Mouse (Mus musculus) midbrain, embryonic 10.5 days (tissue): ENCODE data around the gene Cys1. TPM values are rescaled to one million over a fixed set of nuclear protein-coding genes. Genes with fewer than 3 reads are reported as not detected.
"Not testable (repeated sequence)": the region's sequence is repeated elsewhere in the genome, so short reads cannot be mapped to it uniquely, and the experiment has no call there.

Source experiments
- DNase-seq: peaks from one replicate; pipeline ENCODE4 v3.0.0-alpha.2; 2017; ENCODE audit warnings: low spot score
- H3K27ac ChIP-seq: fragments of 300-500 bp; sonication (generic); replicated peaks from 2 replicates; pipeline ENCODE4 v1.5.1; 2016; ENCODE audit warnings: mild to moderate bottlenecking
- H3K27me3 ChIP-seq: fragments of 300-500 bp; sonication (generic); 2 replicates; pipeline ENCODE4 v1.6.1; 2016; ENCODE audit warnings: low read depth, mild to moderate bottlenecking; ENCODE audit not compliant: poor library complexity, severe bottlenecking
- H3K36me3 ChIP-seq: fragments of 300-500 bp; sonication (generic); 2 replicates; pipeline ENCODE4 v1.6.1; 2016; ENCODE audit warnings: mild to moderate bottlenecking, moderate library complexity
- H3K4me1 ChIP-seq: fragments of 300-500 bp; sonication (generic); 2 replicates; pipeline ENCODE4 v1.6.1; 2016
- H3K4me3 ChIP-seq: fragments of 300-500 bp; sonication (generic); 2 replicates; pipeline ENCODE4 v1.5.1; 2016; ENCODE audit warnings: mild to moderate bottlenecking, moderate library complexity
- H3K9me3 ChIP-seq: fragments of 300-500 bp; sonication (generic); replicated peaks from 2 replicates; pipeline ENCODE4 v1.6.1; 2016; ENCODE audit warnings: mild to moderate bottlenecking
- WGBS: fragments of 180-500 bp; shearing (Covaris S2); methylation state at CpG from one replicate; pipeline ENCODE4 v1.1.7; 2016; 5-methylcytosine and 5-hydroxymethylcytosine counted together
- polyA plus RNA-seq: library from polyadenylated mRNA; unstranded; fragments of >200 nt; fragmentation: Nextera tagmentation; extraction: Ambion mirVana; gene quantifications from 2 replicates; pipeline ENCODE4 v1.2.1, GENCODE M21; 2016

Cys1 gene
- polyA plus RNA-seq, 1 experiment from 2014 or later, result 0.49 TPM

DNA sequence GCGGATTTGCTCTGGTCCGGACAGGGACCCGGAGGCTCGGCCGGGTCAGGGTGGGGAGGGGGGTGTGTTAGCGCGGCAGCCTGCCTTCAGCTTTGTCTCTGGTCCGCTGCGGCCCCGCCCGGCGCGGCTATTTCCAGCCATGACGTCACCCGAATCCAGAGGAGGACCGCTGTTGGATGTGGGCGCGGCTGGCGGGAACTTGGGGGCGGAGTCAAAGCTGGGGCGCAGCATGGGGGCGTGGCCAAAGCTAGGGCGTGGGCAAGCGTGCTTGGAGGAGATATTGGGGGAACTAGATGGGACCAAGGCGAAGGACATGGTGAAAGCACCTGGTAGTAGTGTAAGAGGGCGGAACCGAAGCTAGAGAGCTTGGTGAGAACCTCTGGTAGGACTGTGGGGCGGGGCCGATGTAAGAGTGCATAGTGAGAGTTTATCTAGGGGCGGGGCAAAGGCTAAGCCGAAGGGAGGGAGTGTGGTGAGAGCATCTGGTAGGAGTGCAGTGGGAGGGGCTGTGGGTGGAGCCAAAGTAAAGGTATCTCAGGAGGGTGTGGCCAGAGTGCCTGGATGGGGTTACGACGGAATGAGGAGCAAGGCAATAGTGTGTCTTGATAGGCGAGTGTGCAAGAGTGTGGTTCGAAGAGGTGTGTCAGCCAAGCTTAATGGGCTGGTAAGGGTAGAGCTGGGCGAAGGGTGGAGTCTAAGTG, 29.8 kb downstream of the Cys1 start:
- Histone ChIP-seq H3K36me3 (peaks cover 36% of the 10 kb centered on the region), H3K4me1 (peaks cover 53% of the 10 kb centered on the region), H3K9me3 (no peaks in the 10 kb centered on the region), H3K27me3 (peaks cover 18% of the 10 kb centered on the region), H3K27ac (peak overlapping the region; percentile 99), H3K4me3 (peak overlapping the region; percentile 93)
- peak; percentile 96 for DNase-seq
- WGBS, result under 1% methylated on average over 36 of the region's 36 CpGs

DNA sequence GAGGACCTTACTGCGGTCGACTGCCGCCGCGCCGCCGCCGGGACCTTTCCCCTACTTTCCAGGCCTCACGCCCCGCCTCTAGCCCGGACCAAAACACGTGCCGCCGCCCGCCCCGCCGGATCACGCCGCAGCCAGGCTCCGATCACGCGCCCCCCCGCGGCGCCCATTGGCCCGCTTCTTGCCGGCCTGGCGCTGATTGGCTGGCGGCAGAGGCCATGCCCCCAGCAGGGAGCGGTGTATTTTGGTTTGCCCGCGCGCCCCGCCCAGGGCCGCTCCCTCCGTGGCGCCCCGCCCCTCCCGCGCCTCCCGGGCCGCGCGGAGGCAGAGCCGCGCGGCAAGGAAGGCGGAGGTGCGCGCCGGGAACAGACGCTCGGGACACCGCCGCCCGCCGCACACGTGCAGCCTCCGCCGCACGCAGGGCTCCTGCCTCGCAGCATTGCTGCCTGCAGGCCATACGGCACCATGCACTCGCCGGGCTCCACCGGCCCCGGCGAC, 30.5 kb downstream of the Cys1 start, which contains the start of gene Klf11:
Gene Klf11 (plus strand): TSS at position 212 of the 495 bp plus-strand sequence.
- WGBS, result under 1% methylated on average over 68 of the region's 68 CpGs
- DNase-seq, result peak; percentile 99
- H3K36me3 ChIP-seq, result peaks cover 29% of the 10 kb centered on the region
- peak within 1 kb of the TSS; percentile 93 for H3K4me3 ChIP-seq
- H3K27ac ChIP-seq, result peak within 1 kb of the TSS; percentile 99
- H3K4me1 ChIP-seq, result peaks cover 46% of the 10 kb centered on the region
- H3K27me3 ChIP-seq, result peaks cover 18% of the 10 kb centered on the region
- no peaks in the 10 kb centered on the region for H3K9me3 ChIP-seq

DNA sequence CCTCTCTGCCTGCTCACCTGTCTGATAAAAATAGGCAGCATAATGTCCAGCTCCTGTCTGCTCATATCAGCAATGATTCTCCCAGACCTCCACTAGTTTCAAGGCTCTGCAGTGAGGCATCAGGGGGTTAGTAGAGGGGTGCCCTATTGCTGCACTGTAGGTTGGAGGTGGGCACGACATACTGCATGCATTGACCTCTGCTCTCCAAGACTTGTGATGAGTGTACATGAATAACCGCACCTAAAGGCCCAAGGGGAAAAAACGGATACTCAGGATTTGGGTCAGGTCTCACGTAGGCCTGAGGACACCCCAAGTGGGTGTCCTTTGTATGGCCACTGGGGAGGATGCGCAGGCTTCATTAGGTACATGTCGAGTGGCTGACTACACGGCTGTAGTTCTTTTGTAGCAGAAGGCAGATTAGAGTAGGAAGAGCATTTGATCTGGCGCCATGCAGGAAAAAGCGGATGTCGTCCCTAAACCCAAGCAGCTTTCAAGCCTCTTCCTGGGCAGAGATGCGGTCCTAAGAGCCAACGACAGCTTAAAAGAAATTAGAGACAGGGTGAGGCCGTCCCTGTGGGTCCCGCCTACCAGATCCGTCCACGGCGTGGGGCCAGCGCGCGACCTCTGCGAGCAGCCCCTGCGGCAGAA, 31.1 kb downstream of the Cys1 start:
- peaks cover 41% of the 10 kb centered on the region for H3K4me1 ChIP-seq
- no peak for DNase-seq
- 4% methylated on average over 22 of the region's 22 CpGs for WGBS
- H3K4me3 ChIP-seq, result peak overlapping the region; percentile 93
- H3K27ac ChIP-seq, result peak overlapping the region; percentile 99
- no peaks in the 10 kb centered on the region for H3K9me3 ChIP-seq
- peaks cover 18% of the 10 kb centered on the region for H3K27me3 ChIP-seq
- H3K36me3 ChIP-seq, result peaks cover 23% of the 10 kb centered on the region

DNA sequence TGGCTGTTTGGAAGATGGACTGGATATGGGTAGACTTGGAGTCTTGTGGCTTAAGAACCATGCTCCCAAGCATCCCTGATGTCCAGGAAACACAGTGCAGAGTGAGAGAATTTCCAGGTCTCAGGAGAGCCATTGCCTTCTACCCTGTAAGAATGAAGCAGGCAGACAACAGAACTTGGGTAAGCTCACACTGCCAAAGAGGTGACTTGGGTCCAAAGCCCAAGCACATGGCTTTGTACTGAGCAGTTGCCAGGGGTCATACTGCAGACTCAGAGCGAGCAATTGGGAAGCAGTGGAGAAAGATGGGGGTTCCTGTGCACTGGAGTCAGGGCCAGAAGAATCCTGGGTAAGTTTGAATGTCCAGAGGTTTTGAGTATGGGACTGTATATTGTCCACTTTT, 33.5 kb downstream of the Cys1 start:
- peaks cover 28% of the 10 kb centered on the region for H3K4me1 ChIP-seq
- no peaks in the 10 kb centered on the region for H3K9me3 ChIP-seq
- DNase-seq, result no peak
- H3K36me3 ChIP-seq, result no peaks in the 10 kb centered on the region
- no peak overlapping the region for H3K27ac ChIP-seq
- 73% methylated on average over 1 of the region's 1 CpGs for WGBS
- H3K4me3 ChIP-seq, result no peak overlapping the region
- peaks cover 18% of the 10 kb centered on the region for H3K27me3 ChIP-seq

DNA sequence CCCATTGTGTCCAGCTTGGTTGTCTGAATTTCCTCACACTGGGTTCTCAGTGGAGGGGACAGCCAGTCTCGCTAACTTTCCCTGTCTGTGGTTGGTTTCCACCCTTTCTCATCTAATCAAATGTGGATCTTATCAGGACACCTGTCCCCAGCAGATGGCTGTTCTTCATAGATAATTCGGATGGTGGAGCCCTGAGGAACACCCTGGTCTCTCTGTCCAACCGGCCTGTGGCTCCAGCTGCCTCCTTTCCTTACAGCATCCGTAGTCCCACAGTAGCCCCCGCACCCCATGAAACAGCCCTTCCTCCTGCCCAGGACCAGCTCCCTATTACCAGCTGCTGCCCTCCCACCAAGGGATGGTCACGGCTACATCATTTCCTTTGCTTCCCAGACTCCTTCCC, 35.7 kb downstream of the Cys1 start:
- no peaks in the 10 kb centered on the region for H3K36me3 ChIP-seq
- H3K4me3 ChIP-seq, result no peak overlapping the region
- H3K27ac ChIP-seq, result no peak overlapping the region
- no peak for DNase-seq
- WGBS, result 94% methylated on average over 6 of the region's 6 CpGs
- H3K9me3 ChIP-seq, result no peaks in the 10 kb centered on the region
- H3K4me1 ChIP-seq, result peaks cover 20% of the 10 kb centered on the region
- peaks cover 18% of the 10 kb centered on the region for H3K27me3 ChIP-seq

DNA sequence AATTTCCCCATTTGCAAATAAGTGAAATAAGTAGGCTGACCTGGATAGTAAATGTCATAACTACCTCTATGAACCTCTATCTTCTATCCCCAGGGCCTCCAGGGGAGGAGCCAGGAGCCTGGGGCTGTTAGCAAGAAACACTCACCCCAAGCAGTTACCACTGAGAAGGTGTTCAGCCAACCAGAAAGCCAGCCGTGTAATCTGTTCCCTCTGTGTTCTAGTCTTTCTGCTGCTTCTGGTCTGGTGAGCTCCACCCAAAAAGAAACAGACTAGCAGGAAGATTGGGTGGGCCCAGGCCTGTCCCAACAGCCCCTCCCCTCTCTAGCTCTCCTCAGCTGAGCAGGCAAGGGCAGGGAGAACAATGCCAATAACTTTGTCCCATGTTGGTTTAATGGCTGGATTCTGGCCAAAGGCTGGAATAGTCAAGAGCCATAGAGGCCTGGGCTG, 37.5 kb downstream of the Cys1 start:
- peaks cover 6% of the 10 kb centered on the region; the same call in 1 of the 2 replicates for H3K27me3 ChIP-seq
- WGBS, result 57% methylated on average over 1 of the region's 1 CpGs
- H3K27ac ChIP-seq, result no peak overlapping the region
- H3K9me3 ChIP-seq, result no peaks in the 10 kb centered on the region
- no peak overlapping the region for H3K4me3 ChIP-seq
- peaks cover 9% of the 10 kb centered on the region; the same call in 1 of the 2 replicates for H3K4me1 ChIP-seq
- H3K36me3 ChIP-seq, result no peaks in the 10 kb centered on the region
- DNase-seq, result no peak

DNA sequence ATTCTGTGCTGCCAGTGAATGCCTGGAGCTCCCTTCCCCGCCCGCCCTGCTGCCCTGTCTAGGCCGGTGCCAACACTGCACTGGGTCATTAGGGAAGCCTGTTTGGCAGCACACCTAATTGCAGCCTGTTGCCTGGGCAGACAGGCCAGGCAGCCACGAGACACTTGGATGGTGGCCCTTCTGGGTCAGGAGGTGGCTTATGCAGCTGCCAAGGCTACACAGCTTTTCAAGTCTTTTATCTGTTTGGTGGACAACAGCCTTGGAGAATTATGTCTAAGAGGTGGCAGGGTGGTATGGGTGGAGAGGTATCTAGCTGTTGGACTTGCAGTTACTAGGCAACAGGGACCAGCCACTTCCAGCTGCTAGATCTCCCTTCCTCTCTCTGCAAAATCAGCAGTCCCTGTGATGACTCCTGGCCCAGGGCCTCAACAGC, 39.2 kb downstream of the Cys1 start:
- WGBS, result 86% methylated on average over 4 of the region's 4 CpGs
- no peaks in the 10 kb centered on the region for H3K36me3 ChIP-seq
- DNase-seq, result no peak

DNA sequence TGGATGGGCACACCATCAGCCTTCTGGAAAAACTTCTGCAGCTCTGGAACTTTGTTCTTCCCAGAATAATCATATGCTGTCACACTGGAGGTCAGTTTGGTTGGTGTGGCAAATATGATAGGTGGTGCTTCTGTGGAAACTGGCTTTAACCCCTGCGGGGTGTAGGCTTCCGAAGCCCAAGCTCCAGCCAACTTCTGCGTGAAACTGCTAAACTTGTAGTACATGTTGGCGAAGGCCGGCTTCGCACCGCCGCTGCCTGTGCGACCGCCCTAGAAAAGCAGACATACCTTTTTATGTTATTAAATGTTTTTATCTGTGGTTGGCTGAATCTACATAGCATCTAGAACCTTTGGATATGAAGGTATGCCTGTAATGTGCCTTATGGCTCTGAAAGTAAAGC, 42.8 kb downstream of the Cys1 start:
- H3K27me3 ChIP-seq, H3K4me3 ChIP-seq, H3K9me3 ChIP-seq, H3K27ac ChIP-seq, DNase-seq, H3K36me3 ChIP-seq, H3K4me1 ChIP-seq: not testable (repeated sequence)
- 92% methylated on average over 10 of the region's 10 CpGs for WGBS

More for the DNA sequence above, 39.2 kb downstream of the Cys1 start:
- 0 out of 2 replicates have a peak, but pooled peaks cover 3% of the 10 kb centered on the region for H3K27me3 ChIP-seq
- peaks cover 9% of the 10 kb centered on the region; the same call in 1 of the 2 replicates for H3K4me1 ChIP-seq
- no peak overlapping the region for H3K4me3 ChIP-seq
- H3K9me3 ChIP-seq, result no peaks in the 10 kb centered on the region
- H3K27ac ChIP-seq, result no peak overlapping the region

DNA sequence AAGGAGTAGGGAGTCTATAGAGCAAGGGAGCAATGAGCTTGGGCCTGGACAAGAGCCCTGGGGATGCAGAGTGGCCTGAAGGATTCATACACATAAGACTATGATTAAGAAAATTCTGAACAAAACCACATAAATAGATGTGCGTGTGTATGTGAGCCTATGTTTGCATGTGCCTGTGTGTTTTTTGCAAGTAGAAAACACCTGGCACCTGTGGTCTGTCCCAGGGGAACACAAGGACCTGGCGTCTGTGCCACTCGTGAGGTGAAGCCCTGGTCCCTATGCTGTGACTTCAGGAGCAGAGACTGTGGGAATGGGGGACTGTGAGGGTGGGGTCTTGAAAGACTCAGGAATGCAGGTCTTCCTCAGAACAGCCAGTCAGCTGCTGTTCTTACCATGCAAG, 47.0 kb downstream of the Cys1 start:
- no peak for DNase-seq

DNA sequence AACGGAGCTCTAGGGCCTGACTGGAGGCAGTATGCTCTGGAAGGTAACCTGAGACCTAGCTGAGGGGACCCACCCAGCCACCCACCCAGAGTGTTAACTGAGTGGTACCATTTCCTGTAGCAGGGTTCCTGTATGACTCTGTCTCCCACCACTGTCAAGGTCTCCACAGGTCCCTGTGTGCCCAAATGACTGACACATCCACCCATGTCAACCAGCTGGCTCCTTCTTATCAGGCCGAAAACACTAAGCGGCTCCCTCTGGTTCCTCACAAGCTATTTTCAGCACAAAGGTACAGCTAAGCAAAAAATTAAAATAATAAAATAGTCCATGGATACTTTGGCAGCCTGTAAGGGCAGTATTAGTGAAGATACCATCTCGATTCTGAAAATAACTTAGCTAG, 47.4 kb downstream of the Cys1 start:
- DNase-seq, result no peak
- no peaks in the 10 kb centered on the region for H3K9me3 ChIP-seq
- no peak overlapping the region for H3K27ac ChIP-seq
- H3K36me3 ChIP-seq, result no peaks in the 10 kb centered on the region
- H3K4me1 ChIP-seq, result 0 out of 2 replicates have a peak, but pooled peaks cover 3% of the 10 kb centered on the region
- WGBS, result 85% methylated on average over 4 of the region's 4 CpGs
- H3K4me3 ChIP-seq, result no peak overlapping the region
- no peaks in the 10 kb centered on the region for H3K27me3 ChIP-seq

More for the DNA sequence above, 47.0 kb downstream of the Cys1 start:
- Histone ChIP-seq H3K4me1 (0 out of 2 replicates have a peak, but pooled peaks cover 3% of the 10 kb centered on the region), H3K36me3 (no peaks in the 10 kb centered on the region), H3K4me3 (no peak overlapping the region), H3K27me3 (no peaks in the 10 kb centered on the region), H3K27ac (no peak overlapping the region), H3K9me3 (no peaks in the 10 kb centered on the region)
- WGBS, result 86% methylated on average over 3 of the region's 3 CpGs

DNA sequence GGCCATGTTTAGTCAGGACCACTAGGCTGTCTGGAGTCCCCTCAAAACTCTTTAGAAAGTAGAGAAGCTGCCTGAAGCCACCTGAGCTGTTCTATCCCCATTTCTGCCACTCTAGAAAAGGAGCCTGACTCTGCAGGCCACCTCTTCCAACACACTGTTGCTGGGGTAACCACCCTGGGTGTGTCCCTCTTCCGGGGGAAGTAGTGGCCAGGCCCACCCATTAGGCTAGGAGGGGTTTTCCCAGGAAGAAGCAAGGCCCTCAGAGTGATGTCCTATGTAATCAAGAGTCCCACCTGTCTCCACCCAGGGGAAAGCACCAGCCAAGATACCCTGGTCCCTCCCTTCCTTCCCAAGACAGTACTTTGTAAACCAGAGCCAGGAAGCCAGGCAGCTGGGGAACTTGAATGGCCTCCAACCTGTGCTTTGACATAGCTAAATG, 47.8 kb downstream of the Cys1 start:
- Histone ChIP-seq H3K27ac (no peak overlapping the region), H3K36me3 (no peaks in the 10 kb centered on the region), H3K4me3 (no peak overlapping the region), H3K27me3 (no peaks in the 10 kb centered on the region), H3K4me1 (0 out of 2 replicates have a peak, but pooled peaks cover 3% of the 10 kb centered on the region), H3K9me3 (no peaks in the 10 kb centered on the region)
- no peak for DNase-seq
- 89% methylated on average over 1 of the region's 1 CpGs for WGBS

DNA sequence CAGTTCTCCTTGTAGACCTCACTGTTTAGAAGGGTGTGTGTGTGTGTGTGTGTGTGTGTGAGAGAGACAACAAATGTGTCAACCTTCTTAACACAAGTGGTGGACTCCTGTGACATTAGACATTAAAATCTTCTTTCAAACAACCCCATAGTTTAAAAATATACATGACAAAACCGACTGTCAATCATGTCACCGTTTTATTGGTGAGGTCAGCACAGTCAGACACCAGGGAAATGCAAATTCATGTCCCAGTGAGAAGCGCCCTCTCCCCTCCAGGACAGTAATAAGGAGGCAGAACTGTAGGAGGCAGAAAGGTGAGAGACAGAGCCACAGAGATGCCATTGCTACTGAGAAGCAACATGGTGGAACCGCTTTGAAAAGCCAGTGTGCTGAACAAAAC, 49.2 kb downstream of the Cys1 start:
- no peak for DNase-seq
- Histone ChIP-seq H3K4me1 (0 out of 2 replicates have a peak, but pooled peaks cover 3% of the 10 kb centered on the region), H3K36me3 (no peaks in the 10 kb centered on the region), H3K27me3 (no peaks in the 10 kb centered on the region), H3K4me3 (no peak overlapping the region), H3K27ac (no peak overlapping the region), H3K9me3 (no peaks in the 10 kb centered on the region)
- 76% methylated on average over 4 of the region's 4 CpGs for WGBS

DNA sequence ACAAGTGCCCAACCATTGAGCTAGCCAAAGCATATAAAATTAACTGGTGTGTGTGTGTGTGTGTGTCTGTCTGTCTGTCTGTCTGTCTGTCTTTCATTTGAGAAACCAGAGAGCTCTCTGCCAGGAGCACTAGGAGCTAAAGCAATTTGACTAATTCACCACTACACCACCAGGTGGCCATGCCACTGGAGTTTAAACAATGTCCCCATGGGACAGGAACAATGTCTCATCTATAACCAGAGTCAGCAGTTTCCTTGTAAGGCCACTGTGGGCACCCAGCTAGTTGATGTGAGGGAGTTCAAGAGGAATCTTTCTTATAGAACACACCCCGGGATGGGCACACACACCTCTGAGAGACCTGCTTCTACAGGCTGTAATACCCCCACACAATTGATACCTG, 51.4 kb downstream of the Cys1 start:
- H3K4me3 ChIP-seq, result no peak overlapping the region
- 0 out of 2 replicates have a peak, but pooled peaks cover 3% of the 10 kb centered on the region for H3K4me1 ChIP-seq
- H3K9me3 ChIP-seq, result no peaks in the 10 kb centered on the region
- H3K36me3 ChIP-seq, result no peaks in the 10 kb centered on the region
- DNase-seq, result no peak
- H3K27ac ChIP-seq, result no peak overlapping the region
- 83% methylated on average over 1 of the region's 1 CpGs for WGBS
- H3K27me3 ChIP-seq, result no peaks in the 10 kb centered on the region
